ENCODE assay signal across 20 mouse cellular contexts in the genomic region with DNA sequence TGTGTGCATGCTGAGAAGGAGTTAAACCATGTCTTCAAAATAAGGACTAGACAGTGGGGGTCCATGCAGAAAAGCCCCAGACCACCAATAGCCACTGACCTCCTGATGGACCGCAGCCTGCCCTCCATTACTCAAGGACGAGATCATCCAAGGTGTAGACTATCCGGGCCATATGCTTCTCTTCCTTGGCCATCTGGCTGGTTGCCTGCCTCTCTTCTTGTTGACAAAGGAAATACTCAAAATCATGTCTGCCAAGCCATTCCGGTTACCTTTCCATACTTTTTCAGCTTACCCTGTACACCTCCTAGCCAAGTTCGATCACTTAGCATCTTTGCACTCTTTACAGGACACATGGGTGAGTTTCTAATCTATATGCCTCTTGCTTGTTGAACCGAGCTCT.
DNase-seq lines count a peak whose midpoint lies in the region; ATAC-seq and TF ChIP-seq lines count a peak whose summit lies in the region.
"Had no signal": no experiment of that assay in that cellular context is flagged by ENCODE, and none has a peak within 500 bp of the region (broad histone marks: within the 10 kb centered on the region; RNA-seq: fewer than 3 reads in every experiment).

No protein-coding gene starts in this region.

- H3K27ac ChIP-seq in hindbrain, postnatal 0 days: no peak overlapping the region
- no peak overlapping the region for H3K27ac ChIP-seq in hindbrain, embryonic 16.5 days (ENCODE audit: low read depth, low read length)
- H3K27ac ChIP-seq: embryonic facial prominence, embryonic 12.5 days; forebrain, embryonic 15.5 days; heart, adult 2 months; hindbrain, embryonic 10.5 days; hindbrain, embryonic 15.5 days had no signal

- no peak overlapping the region for H3K4me3 ChIP-seq in hindbrain, postnatal 0 days (ENCODE audit: low read length)
- no peak overlapping the region for H3K4me3 ChIP-seq in hindbrain, embryonic 16.5 days (ENCODE audit: low read length)
- H3K4me3 ChIP-seq: embryonic facial prominence, embryonic 12.5 days; forebrain, embryonic 15.5 days; heart, adult 2 months; heart, embryonic 12.5 days; hindbrain, embryonic 10.5 days; hindbrain, embryonic 15.5 days had no signal

- TF ChIP-seq CTCF in hindbrain, postnatal 0 days (IDR thresholded peaks at IDR 0.05; ENCODE audit: low read depth): no peak

- no peaks in the 10 kb centered on the region for H3K4me1 ChIP-seq in hindbrain, postnatal 0 days (ENCODE audit: insufficient read depth, low read length)
- no peaks in the 10 kb centered on the region for H3K4me1 ChIP-seq in hindbrain, embryonic 16.5 days (ENCODE audit: control insufficient read depth, insufficient read depth, low read depth, low read length)
- H3K4me1 ChIP-seq: embryonic facial prominence, embryonic 12.5 days; forebrain, embryonic 15.5 days; heart, embryonic 12.5 days; hindbrain, embryonic 15.5 days had no signal

- H3K9me3 ChIP-seq in hindbrain, postnatal 0 days (ENCODE audit: low read length): no peaks in the 10 kb centered on the region
- H3K9me3 ChIP-seq in hindbrain, embryonic 16.5 days (ENCODE audit: control insufficient read depth, low read length): no peaks in the 10 kb centered on the region
- H3K9me3 ChIP-seq: embryonic facial prominence, embryonic 12.5 days; forebrain, embryonic 15.5 days; heart, embryonic 12.5 days; hindbrain, embryonic 10.5 days; hindbrain, embryonic 15.5 days had no signal

- peak; percentile 8 for DNase-seq in hindbrain, postnatal 0 days (ENCODE audit: low spot score)
- DNase-seq in cerebellum, adult 11-12 months: peak; percentile 59
- peak; percentile 62 for DNase-seq in cerebellum, adult 9-10 months
- DNase-seq in cerebellum, postnatal 25 days: peak; percentile 72 to 84
- DNase-seq in neural tube, embryonic 10.5 days (ENCODE audit: extremely low spot score, low spot score): no peak
- no peak for DNase-seq in lung, postnatal 14 days
- DNase-seq in thymus, adult 18-20 months: no peak
- DNase-seq: adrenal gland, adult 2 months; adrenal gland, postnatal 36 days; gastrocnemius, postnatal 36 days; heart, adult 2 months; kidney, adult 11 months; kidney, adult 9 months had no signal

- no peak for ATAC-seq in hindbrain, postnatal 0 days
- no peak for ATAC-seq in hindbrain, embryonic 16.5 days
- ATAC-seq: forebrain, embryonic 15.5 days had no signal

- H3K27me3 ChIP-seq in hindbrain, postnatal 0 days (ENCODE audit: insufficient read depth, low read length): no peaks in the 10 kb centered on the region
- no peaks in the 10 kb centered on the region for H3K27me3 ChIP-seq in hindbrain, embryonic 16.5 days (replicated peaks; ENCODE audit: control insufficient read depth, insufficient read depth, low read length)
- H3K27me3 ChIP-seq: CH12.LX; embryonic facial prominence, embryonic 12.5 days; forebrain, embryonic 15.5 days; heart, embryonic 12.5 days; hindbrain, embryonic 15.5 days had no signal

- WGBS in hindbrain, postnatal 0 days: 83% methylated on average over 6 of the region's 6 CpGs
- WGBS in hindbrain, embryonic 16.5 days: 89% methylated on average over 6 of the region's 6 CpGs

- H3K9ac ChIP-seq in hindbrain, postnatal 0 days (replicated peaks; ENCODE audit: low read length): no peak overlapping the region
- H3K9ac ChIP-seq in hindbrain, embryonic 16.5 days (ENCODE audit: low read depth, low read length): no peak overlapping the region
- H3K9ac ChIP-seq: embryonic facial prominence, embryonic 12.5 days; forebrain, embryonic 15.5 days; heart, embryonic 12.5 days; hindbrain, embryonic 15.5 days had no signal

- no peaks in the 10 kb centered on the region for H3K36me3 ChIP-seq in hindbrain, postnatal 0 days (ENCODE audit: insufficient read depth, low read length)
- no peaks in the 10 kb centered on the region for H3K36me3 ChIP-seq in hindbrain, embryonic 16.5 days (ENCODE audit: control insufficient read depth, insufficient read depth, low read length)
- H3K36me3 ChIP-seq: embryonic facial prominence, embryonic 12.5 days; forebrain, embryonic 15.5 days; heart, embryonic 12.5 days; hindbrain, embryonic 10.5 days; hindbrain, embryonic 15.5 days had no signal

- H3K4me2 ChIP-seq in hindbrain, postnatal 0 days (ENCODE audit: low read depth, low read length): no peak overlapping the region
- no peak overlapping the region for H3K4me2 ChIP-seq in hindbrain, embryonic 16.5 days (ENCODE audit: low read length)
- H3K4me2 ChIP-seq: embryonic facial prominence, embryonic 12.5 days; forebrain, embryonic 15.5 days; heart, embryonic 12.5 days; hindbrain, embryonic 15.5 days had no signal

Comparison
In these comparisons a context has a peak if more than half of its experiments do, and no peak if none do; other contexts are left out.
1. DNase-seq: peak in hindbrain, postnatal 0 days (single experiment), cerebellum, adult 11-12 months (single experiment), cerebellum, adult 9-10 months (single experiment) and cerebellum, postnatal 25 days (2 of 2); none in neural tube, embryonic 10.5 days (single experiment), lung, postnatal 14 days (single experiment) and thymus, adult 18-20 months (0 of 2).